Mouse (Mus musculus): Measurements from ENCODE around the gene Hoxb3. TPM values are rescaled to one million over a fixed set of nuclear protein-coding genes. Genes with fewer than 3 reads are reported as not detected.

Hoxb3 gene
- polyA plus RNA-seq, 1 experiment from 2014 or later, result 12.6 TPM

DNA sequence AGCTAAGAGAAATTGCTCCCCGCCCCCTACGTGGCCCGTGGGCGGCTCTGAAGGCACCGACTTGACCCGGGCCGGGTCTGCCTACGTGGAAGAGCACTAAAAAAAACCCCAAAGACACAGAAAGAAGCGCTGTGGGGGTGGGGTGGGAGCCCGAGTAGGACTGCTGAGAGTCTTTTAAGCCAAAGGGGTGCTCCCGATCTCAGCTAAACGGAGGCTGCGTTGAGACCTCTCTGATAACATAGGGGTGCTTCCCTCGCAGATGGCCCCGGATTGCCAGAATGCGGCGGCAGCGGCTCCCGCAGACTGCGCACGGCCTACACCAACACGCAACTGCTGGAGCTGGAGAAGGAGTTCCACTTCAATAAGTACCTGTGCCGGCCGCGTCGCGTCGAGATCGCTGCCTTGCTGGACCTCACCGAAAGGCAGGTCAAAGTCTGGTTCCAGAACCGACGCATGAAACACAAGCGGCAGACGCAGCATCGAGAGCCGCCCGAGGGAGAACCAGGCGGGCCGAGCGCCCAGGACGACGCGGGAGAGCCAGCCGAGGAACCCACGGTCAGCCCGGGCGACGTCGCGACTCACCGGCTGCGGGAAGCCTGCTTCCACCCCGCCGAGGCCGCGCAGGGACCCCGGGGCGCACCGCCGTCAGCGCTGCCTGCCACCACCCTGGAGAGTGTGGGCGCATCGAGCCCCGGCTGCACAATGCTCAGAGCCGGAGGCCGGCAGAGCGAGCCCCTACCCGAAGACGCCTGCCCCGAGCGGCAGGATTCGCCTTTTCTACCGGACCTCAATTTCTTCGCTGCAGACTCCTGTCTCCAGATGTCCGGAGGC is 29.8 kb downstream of the Hoxb3 start:
- 0 out of 2 replicates have a peak, but pooled peaks have one; percentile 1 for ATAC-seq (ENCODE audit: low FRiP score)
- no peaks in the 10 kb centered on the region for H3K9me3 ChIP-seq (replicated peaks)
- WGBS, result under 1% methylated on average over 75 of the region's 75 CpGs
- H3K4me2 ChIP-seq, result peak overlapping the region; percentile 64
- H3K27ac ChIP-seq (replicated peaks), result peak overlapping the region; percentile 99
- no peaks in the 10 kb centered on the region for H3K36me3 ChIP-seq
- peak overlapping the region; percentile 84 for H3K9ac ChIP-seq (replicated peaks)
- H3K27me3 ChIP-seq (replicated peaks), result no peaks in the 10 kb centered on the region
- H3K4me1 ChIP-seq, result peaks cover 51% of the 10 kb centered on the region
- peak overlapping the region; percentile 64 for H3K4me3 ChIP-seq (replicated peaks)

DNA sequence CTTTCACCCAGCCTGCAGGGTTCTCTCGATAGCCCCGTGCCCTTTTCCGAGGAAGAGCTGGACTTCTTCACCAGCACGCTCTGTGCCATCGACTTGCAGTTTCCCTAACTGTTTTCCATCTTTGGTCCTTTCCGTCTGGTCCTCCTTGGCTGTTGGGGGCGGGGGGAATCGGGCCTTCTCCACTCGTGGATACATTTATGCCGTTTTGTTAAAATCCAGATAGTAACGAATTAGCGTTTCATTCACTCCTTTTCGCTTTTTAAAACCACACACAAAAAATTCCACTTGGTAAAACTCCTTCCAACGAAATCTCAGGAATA is 30.4 kb downstream of the Hoxb3 start:
- WGBS, result under 1% methylated on average over 14 of the region's 14 CpGs
- Histone ChIP-seq H3K9ac (replicated peaks) (peak overlapping the region; percentile 84), H3K27me3 (replicated peaks) (no peaks in the 10 kb centered on the region)

DNA sequence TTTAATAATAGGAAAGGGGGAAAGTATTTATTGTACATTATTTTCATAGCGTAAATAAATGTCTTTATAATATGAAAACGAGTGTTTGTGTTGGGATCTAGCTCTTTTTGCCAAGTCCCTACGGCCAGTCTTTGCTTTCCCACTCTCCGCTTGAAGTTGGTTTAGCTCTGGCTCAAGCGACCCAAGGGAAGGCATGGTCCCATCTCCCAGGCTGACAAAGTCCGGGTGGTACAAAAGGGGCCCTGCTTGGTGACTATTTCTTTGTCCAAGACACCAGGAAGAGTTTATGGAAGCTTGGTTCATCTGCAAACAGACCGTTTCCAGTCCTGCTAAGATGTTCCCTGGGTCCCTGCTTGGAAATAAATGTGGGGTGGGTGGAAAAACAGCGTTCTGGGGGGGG is 30.8 kb downstream of the Hoxb3 start:
- H3K4me1 ChIP-seq, result peaks cover 41% of the 10 kb centered on the region
- H3K36me3 ChIP-seq, result no peaks in the 10 kb centered on the region
- H3K27ac ChIP-seq (replicated peaks), result peak overlapping the region; percentile 99
- no peaks in the 10 kb centered on the region for H3K9me3 ChIP-seq (replicated peaks)
- H3K4me2 ChIP-seq, result peak overlapping the region; percentile 64
- H3K9ac ChIP-seq (replicated peaks), result peak overlapping the region; percentile 83
- no peak for ATAC-seq (ENCODE audit: low FRiP score)
- H3K4me3 ChIP-seq (replicated peaks), result peak overlapping the region; percentile 64
- no peaks in the 10 kb centered on the region for H3K27me3 ChIP-seq (replicated peaks)
- WGBS, result 3% methylated on average over 8 of the region's 8 CpGs

More for the DNA sequence above, 30.4 kb downstream of the Hoxb3 start:
- no peaks in the 10 kb centered on the region for H3K36me3 ChIP-seq
- H3K9me3 ChIP-seq (replicated peaks), result no peaks in the 10 kb centered on the region
- ATAC-seq (ENCODE audit: low FRiP score), result no peak
- H3K4me1 ChIP-seq, result peaks cover 46% of the 10 kb centered on the region
- peak overlapping the region; percentile 64 for H3K4me3 ChIP-seq (replicated peaks)
- H3K27ac ChIP-seq (replicated peaks), result peak overlapping the region; percentile 99
- H3K4me2 ChIP-seq, result peak overlapping the region; percentile 64

DNA sequence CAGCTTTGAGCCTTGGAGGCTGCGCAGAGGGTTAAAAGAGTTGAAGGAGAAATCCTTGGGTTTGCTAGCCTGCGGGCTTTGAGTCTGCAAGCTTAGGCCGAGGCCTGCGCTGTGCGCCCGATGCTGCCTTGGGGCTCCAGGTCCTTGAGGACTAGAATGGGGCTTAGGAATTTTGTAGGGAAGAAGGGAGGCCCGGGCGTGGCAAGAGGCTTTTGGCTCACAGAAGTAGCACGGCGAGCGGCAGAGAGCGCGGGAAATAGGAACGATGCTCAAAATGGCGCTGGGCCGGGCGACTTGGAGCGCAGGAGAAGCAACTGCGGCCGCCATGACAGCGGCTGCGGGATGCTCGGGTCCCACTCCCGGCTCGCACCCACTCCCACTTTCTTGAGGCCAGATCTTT is 31.2 kb downstream of the Hoxb3 start:
- peaks cover 37% of the 10 kb centered on the region for H3K4me1 ChIP-seq
- peak overlapping the region; percentile 83 for H3K9ac ChIP-seq (replicated peaks)
- no peak for ATAC-seq (ENCODE audit: low FRiP score)
- WGBS, result under 1% methylated on average over 25 of the region's 25 CpGs
- no peaks in the 10 kb centered on the region for H3K9me3 ChIP-seq (replicated peaks)
- H3K4me3 ChIP-seq (replicated peaks), result peak overlapping the region; percentile 64
- H3K4me2 ChIP-seq, result peak overlapping the region; percentile 64
- no peaks in the 10 kb centered on the region for H3K27me3 ChIP-seq (replicated peaks)
- no peaks in the 10 kb centered on the region for H3K36me3 ChIP-seq
- peak overlapping the region; percentile 99 for H3K27ac ChIP-seq (replicated peaks)

DNA sequence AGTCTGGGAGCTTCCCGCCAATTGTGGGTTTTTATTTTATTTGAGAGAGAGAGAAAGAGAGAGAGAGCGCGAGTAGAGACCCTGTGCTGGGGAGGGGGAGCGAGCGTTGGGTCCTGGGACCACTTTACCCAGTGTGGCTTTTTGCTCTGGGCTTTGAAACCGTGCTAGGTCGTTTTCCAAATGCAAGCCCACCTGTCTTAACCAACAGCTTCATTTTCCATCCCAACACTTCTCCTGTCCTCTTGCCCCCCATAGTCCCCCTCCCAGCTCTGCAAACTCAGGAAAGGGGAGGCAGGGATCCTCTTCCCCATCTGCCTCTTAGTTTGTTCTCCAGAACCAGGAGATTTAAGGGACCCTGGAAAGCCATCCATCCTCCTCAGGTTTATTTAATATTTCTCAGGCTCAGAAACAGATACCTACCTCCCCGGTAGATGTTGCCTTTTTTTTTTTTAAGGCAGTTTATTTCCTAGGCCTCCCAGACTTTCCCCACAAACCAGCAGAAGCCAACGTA is 31.7 kb downstream of the Hoxb3 start:
- Histone ChIP-seq H3K27me3 (replicated peaks) (no peaks in the 10 kb centered on the region), H3K4me1 (peaks cover 32% of the 10 kb centered on the region), H3K4me3 (replicated peaks) (peak overlapping the region; percentile 64), H3K4me2 (peak overlapping the region; percentile 64), H3K9ac (replicated peaks) (peak overlapping the region; percentile 83), H3K36me3 (no peaks in the 10 kb centered on the region), H3K9me3 (replicated peaks) (no peaks in the 10 kb centered on the region), H3K27ac (replicated peaks) (peak overlapping the region; percentile 99)
- 1% methylated on average over 9 of the region's 9 CpGs for WGBS
- no peak for ATAC-seq (ENCODE audit: low FRiP score)

DNA sequence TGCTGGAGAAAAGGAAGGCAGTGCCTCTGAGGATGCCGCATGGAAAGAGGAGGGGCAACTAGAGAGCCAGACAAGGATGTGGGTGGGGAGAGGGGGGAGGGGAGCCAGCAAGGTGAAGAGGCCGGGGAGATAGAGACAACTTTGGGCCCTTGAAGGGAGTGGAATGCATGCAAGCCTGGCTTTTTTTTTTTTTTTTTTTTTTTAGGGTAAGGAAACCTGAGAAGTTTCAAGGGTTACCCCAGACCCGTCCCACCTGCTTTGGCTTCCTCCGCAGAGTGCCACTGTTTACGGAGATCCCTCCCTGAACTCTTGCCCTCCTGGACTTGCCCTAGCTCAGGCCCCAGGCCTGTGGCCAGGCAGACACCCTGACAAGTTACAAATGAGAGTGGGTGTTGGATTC is 40.7 kb downstream of the Hoxb3 start:
- H3K4me1 ChIP-seq, result peaks cover 20% of the 10 kb centered on the region
- WGBS, result 34% methylated on average over 5 of the region's 5 CpGs
- H3K27ac ChIP-seq (replicated peaks), result no peak overlapping the region
- no peak overlapping the region for H3K4me2 ChIP-seq
- no peaks in the 10 kb centered on the region for H3K36me3 ChIP-seq
- no peaks in the 10 kb centered on the region; the same call in 1 of the 2 replicates for H3K9me3 ChIP-seq (replicated peaks)
- H3K4me3 ChIP-seq (replicated peaks), result no peak overlapping the region
- no peak for ATAC-seq (ENCODE audit: low FRiP score)
- no peak overlapping the region for H3K9ac ChIP-seq (replicated peaks)
- no peaks in the 10 kb centered on the region for H3K27me3 ChIP-seq (replicated peaks)

DNA sequence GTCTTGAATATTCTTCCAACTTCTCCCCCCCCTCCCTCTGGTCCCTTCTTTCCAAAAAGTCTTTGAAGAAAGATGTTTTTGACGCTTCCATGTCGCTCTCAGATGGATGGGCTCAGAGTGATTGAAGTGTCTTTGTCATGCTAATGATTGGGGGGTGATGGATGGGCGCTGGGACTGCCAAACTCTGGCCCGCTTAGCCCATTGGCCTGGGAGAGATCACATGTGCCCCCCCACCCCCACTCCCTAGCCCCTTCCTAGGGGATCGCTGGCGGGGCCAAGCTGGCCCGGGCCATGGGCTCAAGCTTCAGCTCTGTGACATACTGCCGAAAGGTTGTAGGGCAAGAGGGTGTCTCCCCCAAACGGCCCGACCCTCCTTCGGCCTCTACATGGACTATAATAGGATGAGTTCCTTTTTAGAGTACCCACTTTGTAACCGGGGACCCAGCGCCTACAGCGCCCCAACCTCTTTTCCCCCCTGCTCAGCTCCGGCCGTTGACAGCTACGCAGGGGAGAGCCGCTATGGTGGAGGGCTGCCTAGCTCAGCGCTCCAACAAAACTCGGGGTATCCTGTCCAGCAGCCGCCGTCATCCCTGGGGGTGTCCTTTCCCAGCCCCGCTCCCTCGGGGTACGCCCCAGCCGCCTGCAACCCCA is 42.4 kb downstream of the Hoxb3 start, which contains the start of gene Hoxb1:
Gene Hoxb1, plus strand, starts transcription at position 312 of the 651 bp plus-strand sequence.
- peak; percentile 68; the same call in 1 of the 2 replicates for ATAC-seq (ENCODE audit: low FRiP score)
- Histone ChIP-seq H3K27ac (replicated peaks) (no peak within 1 kb of the TSS), H3K4me3 (replicated peaks) (peak within 1 kb of the TSS; percentile 25), H3K4me1 (peaks cover 24% of the 10 kb centered on the region), H3K9ac (replicated peaks) (peak within 1 kb of the TSS; percentile 6; the same call in 1 of the 2 replicates), H3K36me3 (no peaks in the 10 kb centered on the region), H3K4me2 (peak within 1 kb of the TSS; percentile 55), H3K27me3 (replicated peaks) (no peaks in the 10 kb centered on the region), H3K9me3 (replicated peaks) (no peaks in the 10 kb centered on the region; the same call in 1 of the 2 replicates)
- WGBS, result 4% methylated on average over 26 of the region's 26 CpGs

DNA sequence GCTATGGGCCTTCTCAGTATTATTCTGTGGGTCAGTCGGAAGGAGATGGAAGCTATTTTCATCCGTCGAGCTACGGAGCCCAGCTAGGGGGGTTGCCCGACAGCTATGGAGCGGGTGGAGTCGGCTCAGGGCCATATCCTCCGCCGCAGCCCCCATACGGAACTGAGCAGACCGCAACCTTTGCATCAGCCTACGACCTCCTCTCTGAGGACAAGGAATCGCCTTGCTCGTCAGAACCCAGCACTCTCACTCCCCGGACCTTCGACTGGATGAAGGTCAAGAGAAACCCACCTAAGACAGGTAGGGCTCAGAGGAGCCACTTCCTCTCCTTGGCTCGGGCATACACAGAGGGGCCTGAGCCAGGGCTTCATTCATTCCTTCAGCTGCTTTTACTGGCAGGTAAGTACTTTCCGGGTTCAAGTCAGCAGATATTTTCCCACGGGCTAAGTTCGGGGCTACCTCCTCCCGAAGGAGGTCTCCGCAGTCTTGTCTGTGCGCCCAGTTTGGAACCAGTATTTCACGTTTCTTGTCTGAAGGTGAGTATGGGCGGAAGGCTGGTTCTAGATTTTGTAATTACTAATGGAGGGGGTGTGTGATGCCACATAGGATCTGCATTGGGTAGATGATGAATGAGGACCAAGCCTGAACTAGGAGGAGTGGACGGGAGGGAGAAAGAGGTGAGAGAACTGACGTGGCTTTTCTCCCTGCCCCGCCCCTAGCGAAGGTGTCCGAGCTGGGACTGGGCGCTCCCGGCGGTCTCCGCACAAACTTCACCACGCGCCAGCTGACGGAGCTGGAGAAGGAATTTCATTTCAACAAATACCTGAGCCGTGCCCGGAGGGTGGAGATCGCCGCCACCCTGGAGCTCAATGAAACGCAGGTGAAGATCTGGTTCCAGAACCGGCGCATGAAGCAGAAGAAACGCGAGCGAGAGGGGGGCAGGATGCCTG is 43.2 kb downstream of the Hoxb3 start:
- Histone ChIP-seq H3K27ac (replicated peaks) (no peak overlapping the region), H3K36me3 (no peaks in the 10 kb centered on the region), H3K4me2 (peak overlapping the region; percentile 55), H3K9me3 (replicated peaks) (no peaks in the 10 kb centered on the region; the same call in 1 of the 2 replicates), H3K4me1 (peaks cover 27% of the 10 kb centered on the region), H3K27me3 (replicated peaks) (no peaks in the 10 kb centered on the region), H3K9ac (replicated peaks) (peak overlapping the region; percentile 6; the same call in 1 of the 2 replicates), H3K4me3 (replicated peaks) (peak overlapping the region; percentile 25)
- WGBS, result 5% methylated on average over 47 of the region's 47 CpGs
- 0 out of 2 replicates have a peak, but pooled peaks have one; percentile 3 for ATAC-seq (ENCODE audit: low FRiP score)

DNA sequence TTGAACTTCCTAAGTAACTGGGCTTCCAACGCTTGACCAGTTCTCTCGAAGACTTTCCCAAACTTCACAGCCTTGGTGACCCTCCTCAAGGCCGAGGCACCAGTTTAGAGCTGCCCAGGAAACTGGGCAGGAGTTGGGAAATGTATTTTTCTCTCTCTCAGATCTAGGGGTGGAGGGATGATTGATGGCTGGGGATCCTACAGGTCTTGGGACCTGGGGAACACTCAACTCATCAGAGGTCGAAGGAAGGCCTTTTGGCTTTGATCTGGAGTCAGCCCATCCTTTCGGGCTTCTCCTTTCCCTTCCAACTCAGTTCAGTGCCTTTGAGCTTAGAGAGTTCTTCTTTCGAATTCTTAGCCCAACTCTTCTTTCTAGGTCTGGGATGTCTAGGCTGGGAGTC is 44.0 kb downstream of the Hoxb3 start:
- Histone ChIP-seq H3K4me1 (peaks cover 31% of the 10 kb centered on the region), H3K9me3 (replicated peaks) (no peaks in the 10 kb centered on the region; the same call in 1 of the 2 replicates), H3K27ac (replicated peaks) (no peak overlapping the region), H3K9ac (replicated peaks) (no peak overlapping the region), H3K36me3 (no peaks in the 10 kb centered on the region), H3K4me3 (replicated peaks) (no peak overlapping the region), H3K27me3 (replicated peaks) (no peaks in the 10 kb centered on the region), H3K4me2 (peak overlapping the region; percentile 55)
- no peak for ATAC-seq (ENCODE audit: low FRiP score)
- WGBS, result 31% methylated on average over 6 of the region's 6 CpGs

DNA sequence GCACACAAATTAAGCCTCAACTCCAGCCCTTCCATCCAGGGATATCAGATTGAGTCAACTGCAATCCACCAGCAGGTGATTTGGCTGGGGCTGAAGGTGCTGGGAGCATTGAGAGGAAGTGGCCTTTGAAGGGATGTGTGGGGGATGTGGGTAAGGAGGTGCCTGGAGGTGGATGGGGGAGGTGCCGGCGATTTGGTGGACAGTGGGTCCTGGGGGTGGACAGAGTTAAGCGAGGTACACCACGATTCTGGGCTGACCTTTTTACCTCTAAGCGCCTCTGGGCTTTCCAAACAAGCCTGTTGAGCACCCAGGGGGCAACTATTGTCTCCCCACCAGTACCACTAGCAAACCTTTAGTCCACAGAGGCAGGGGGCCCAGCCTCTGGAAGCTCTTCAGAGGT is 45.6 kb downstream of the Hoxb3 start:
- Histone ChIP-seq H3K36me3 (no peaks in the 10 kb centered on the region), H3K27ac (replicated peaks) (no peak overlapping the region), H3K27me3 (replicated peaks) (no peaks in the 10 kb centered on the region), H3K4me1 (peaks cover 31% of the 10 kb centered on the region), H3K9ac (replicated peaks) (no peak overlapping the region), H3K4me2 (no peak overlapping the region), H3K9me3 (replicated peaks) (no peaks in the 10 kb centered on the region), H3K4me3 (replicated peaks) (no peak overlapping the region)
- no peak for ATAC-seq (ENCODE audit: low FRiP score)
- 32% methylated on average over 5 of the region's 5 CpGs for whole genome bisulfite sequencing

DNA sequence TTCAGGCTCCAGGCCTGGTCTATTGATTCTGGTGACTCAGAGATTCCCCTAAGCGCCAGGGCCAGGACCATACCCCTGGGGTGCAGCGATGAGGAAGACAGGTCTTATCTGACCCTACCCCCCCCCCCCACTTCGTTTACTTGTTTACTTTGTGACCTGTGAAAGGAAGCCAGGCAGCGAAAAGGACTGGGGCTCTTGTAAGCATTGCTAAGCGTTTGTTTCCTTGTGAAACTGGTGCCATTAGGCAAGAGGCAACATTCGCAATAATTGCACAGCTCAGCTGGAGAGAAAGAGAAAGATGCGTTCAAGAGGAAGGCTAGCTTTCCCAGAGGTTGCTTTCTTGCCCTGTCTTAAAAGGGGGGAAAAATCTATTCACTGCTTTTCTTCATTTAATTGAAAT is 46.0 kb downstream of the Hoxb3 start:
- Histone ChIP-seq H3K4me2 (no peak overlapping the region), H3K4me1 (peaks cover 31% of the 10 kb centered on the region), H3K9me3 (replicated peaks) (no peaks in the 10 kb centered on the region), H3K4me3 (replicated peaks) (no peak overlapping the region), H3K36me3 (no peaks in the 10 kb centered on the region), H3K9ac (replicated peaks) (no peak overlapping the region), H3K27ac (replicated peaks) (no peak overlapping the region), H3K27me3 (replicated peaks) (no peaks in the 10 kb centered on the region)
- WGBS, result 31% methylated on average over 7 of the region's 7 CpGs
- ATAC-seq (ENCODE audit: low FRiP score), result no peak
